Mouse (Mus musculus): Measurements from ENCODE around the gene 6430571L13Rik.

DNA sequence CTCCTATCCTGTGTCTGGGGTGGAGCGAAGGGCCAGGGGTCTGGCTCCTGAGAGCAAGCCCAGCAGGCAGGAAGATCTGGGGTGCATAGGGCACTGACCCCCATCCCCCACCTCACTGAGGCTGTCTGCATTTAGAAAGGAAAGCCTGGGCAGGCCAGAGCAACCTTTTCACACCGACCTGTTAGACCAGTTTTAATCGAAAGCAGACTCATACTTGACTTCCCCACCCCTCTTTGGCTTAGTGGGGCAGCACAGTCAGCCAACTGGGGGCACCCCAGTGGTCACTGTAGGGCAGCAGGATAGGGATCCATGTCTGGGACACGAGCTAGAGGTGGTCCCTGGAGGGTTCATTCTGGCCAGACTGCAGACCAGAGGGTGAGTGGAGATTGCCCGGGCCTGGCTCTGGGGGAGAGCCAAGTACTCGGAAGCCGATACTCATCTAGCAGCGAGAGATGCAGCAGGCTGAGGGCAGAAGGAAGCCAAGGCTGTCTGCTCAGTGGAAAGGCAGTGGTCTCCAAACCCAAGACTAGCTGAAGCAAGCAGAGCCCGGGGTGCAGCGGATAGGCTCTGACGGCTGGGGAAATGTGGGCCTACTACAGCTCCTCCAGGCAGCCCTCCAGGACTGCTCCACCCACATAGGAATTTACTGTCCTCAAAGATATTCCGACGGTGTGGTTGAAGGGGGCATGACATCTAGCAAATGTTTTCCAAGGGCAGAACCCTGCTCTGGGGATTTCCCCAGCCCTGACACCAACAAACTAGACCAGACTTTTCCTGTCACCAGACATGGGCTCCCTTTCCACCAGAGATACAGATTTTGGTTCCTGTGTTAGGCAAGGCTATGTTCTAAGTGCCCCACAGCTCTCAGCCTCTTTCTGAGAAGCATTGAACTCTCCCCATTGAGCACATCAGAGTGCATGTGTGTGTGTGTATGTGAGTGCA lies 34.5 kb upstream of the 6430571L13Rik start:
- TF ChIP-seq POLR2A (IDR thresholded peaks at IDR 0.05; ENCODE audit: insufficient read depth, low read depth, low read length) (no peak), CTCF (IDR thresholded peaks at IDR 0.05; ENCODE audit: insufficient read depth, low read depth, low read length) (no peak)
